Mouse (Mus musculus): ENCODE measurements around the gene Krtdap.
"Not testable (repeated sequence)": the region's sequence is repeated elsewhere in the genome, so short reads cannot be mapped to it uniquely, and the experiment has no call there.

Krtdap gene

DNA sequence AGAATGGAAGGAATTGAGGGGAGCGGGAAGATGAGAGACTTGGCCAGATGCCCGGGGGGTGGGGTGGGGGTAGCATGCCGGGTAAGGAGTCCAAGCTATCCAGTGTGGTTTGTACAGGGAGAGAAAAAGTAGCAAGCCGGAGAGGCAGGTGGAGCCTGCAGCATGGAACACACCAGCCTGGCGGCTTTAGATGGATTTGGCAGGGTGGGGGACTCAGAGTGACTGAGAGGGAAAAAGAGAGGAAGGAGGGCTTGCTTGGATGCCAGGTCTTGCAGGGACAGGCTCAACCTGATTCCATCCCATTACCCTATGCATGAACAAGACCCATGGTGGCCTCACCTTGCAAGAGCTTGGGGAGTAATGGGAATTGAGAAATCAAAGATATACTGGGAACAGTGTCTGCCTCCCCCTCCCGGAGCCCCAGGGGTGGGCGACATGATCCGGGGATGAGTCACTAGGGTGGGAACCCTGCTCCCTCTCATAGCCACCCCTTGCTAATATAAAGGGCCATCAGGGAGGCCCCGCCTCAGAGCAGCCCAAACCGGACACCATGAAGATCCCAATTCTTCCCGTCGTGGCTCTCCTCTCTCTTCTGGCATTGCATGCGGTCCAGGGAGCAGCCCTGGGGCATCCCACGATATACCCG, at the start of gene Krtdap:
Gene Krtdap, plus strand, starts transcription at position 520 of the 646 bp plus-strand sequence.
- no peak for DNase-seq (ENCODE audit: low spot score)

DNA sequence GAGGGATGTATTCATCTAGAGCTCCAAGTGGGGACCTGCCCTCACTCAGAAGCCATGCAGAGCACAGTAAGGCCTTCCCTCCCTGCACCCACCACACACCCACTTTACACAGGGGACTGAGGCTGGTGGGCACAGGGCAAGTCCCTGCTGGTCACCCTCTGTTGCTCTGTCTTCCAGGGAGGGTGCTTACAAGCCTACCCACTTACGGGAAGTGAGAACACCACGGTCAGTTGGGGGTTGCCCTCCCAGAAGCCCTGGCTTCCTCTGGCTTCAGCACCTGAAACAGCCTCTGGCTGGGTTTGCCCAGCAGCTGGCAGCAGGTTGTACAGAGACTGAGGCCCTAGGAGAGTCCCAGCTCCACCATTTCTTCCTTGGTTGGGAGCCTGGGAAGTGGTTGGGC, 45.1 kb upstream of the Krtdap start:
- not testable (repeated sequence) for DNase-seq (ENCODE audit: low spot score)

- not testable (repeated sequence) for DNase-seq (ENCODE audit: low spot score)
These were observed 44.1 kb upstream of the Krtdap start, which contains the start of gene Gapdhs for GRCm38 (mm10) chr7:30743617-30744016. Gene Gapdhs (minus strand): TSS chr7:30743681.

DNA sequence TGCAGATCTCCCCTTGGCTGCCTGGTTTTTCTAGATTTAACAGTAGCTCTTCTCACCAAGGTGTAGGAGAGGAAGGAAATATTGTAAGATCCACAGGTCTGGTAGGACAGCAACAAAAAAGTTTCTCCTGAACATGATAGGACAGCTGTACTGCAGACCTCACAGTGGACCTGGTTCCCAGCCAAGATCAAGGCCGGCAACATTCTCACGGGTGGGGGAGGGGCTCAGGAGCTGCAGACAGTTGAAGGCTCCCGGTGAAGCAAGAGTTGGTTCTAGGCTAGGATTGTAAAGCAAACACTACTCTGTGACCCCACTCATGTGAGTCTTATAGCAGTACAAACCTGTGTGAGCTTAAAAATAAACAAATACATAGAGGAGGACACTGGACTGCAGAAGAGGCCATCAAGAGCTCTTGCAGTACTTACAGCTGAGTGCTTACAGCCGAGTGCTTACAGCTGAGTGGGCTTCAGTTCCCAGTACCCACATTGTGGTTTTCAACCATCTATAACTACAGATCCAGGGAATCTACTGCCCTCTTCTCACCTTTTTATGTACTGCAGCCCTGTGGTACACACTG, 43.6 kb upstream of the Krtdap start:
- no peak for DNase-seq (ENCODE audit: low spot score)

DNA sequence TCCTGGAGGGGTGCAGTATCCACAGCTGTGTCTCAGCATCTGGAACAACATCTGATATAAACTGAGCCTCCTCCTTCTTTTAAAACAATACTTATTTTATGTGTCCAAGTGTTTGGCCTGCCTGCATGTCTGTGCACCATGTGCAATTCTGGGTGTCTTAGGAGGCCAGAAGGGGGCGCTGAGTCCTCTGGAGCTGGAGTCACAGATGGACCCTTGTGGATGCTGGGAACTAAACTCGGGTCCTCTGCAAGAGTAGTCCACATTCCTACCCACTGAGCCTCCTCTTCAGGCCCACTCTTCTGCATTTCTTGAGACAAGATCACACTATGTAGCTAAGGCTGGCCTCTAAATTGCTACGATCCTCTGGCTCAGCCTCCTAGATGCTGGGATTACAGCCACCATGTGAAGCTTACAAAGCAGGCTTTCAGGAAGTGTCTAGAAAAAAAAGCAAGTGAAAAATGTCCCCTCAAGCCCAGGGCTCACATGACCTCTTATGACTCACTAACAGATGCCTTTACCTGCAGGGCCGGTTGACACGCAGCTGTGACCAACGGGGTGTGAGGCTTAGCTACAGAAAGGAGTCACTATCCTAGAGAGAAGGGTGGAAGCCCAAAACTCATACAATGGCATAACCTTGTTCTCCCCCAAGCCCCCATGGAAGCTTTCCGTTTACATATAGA, 40.0 kb upstream of the Krtdap start:
- DNase-seq (ENCODE audit: low spot score), result no peak

- no peak for DNase-seq (ENCODE audit: low spot score)
These were observed 37.7 kb upstream of the Krtdap start for GRCm38 (mm10) chr7:30749824-30750606.

DNA sequence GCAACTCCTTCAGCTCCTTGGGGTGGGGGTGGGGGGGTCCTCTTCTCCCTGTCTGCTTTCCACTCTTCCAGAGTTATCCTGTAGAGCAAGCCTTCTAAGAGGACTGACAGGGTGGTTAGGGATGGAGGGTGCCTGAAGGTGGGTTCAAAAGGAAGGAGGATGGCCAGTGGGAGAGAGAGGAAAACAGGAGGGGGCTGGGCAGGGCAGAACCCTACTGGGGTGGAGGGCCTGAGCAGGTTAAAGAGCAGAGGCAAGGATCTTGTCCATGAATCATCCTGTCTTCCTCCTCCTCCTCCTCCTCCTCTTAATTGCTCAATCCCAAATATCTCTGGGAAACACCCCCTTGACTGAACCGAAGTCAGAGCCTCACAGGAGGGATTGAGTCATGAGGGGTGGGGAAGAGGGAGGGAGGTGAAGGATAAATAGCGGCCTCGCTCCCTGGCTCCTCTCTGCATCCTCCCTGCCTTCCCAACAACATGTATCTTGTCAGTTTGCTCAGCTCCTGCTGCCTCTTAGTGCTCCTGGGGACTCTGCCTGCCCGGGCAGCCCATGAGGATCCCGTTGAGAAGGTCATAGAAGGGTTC, 36.5 kb upstream of the Krtdap start, which contains the start of gene Sbsn:
Gene Sbsn, plus strand, starts transcription at position 386 of the 584 bp plus-strand sequence.
- no peak for DNase-seq (ENCODE audit: low spot score)

DNA sequence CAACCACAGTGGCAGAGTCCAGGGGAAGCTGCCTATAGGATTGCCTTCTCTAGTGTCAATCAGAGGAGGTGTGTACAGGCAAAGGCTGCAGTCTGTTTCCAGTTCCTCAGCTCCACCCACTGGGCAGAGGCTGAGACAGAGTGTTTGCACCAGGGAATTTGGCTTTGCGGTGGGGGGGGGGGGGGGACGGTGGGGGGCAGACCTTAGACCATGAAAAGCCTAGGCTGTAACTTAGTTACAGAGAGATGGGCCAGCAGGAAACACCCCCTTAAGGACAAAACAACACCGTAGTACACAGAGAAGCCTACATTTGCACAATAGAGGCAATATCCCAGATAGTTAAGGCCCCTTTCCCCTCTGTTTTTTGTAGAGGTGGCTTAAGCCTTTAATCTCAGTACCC, 30.7 kb upstream of the Krtdap start:
- no peak for DNase-seq (ENCODE audit: low spot score)

DNA sequence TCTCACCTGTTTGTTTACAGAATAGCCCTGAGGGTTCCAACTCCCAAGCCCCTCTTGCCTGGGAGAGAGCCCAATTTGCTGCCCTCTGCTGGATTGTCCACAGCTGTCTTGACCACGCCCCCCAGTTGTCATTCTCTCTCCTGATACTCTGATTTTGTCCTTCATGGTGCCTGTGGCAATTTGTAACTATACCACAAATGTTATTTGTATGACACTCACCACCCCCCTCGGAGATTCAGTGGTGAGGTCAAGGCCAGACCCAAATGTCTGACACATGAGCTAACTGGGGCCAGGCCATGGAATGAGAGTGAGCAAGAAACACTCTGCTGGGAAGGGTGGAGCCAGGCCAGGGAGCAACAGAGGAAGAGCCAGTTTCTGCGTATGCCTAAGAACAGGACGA, 28.8 kb upstream of the Krtdap start:
- DNase-seq (ENCODE audit: low spot score), result no peak

- no peak for DNase-seq (ENCODE audit: low spot score)
These were observed 25.8 kb upstream of the Krtdap start for GRCm38 (mm10) chr7:30761769-30762352.

GRCm38 (mm10) chr7:30763456-30763855, 24.2 kb upstream of the Krtdap start, which contains the start of gene Dmkn:
Gene Dmkn (plus strand): TSS chr7:30763756.
- no peak for DNase-seq (ENCODE audit: low spot score)

- DNase-seq (ENCODE audit: low spot score), result no peak
These were observed 22.5 kb upstream of the Krtdap start for GRCm38 (mm10) chr7:30765173-30765572.

GRCm38 (mm10) chr7:30766408-30766807, 21.3 kb upstream of the Krtdap start:
- no peak for DNase-seq (ENCODE audit: low spot score)

DNA sequence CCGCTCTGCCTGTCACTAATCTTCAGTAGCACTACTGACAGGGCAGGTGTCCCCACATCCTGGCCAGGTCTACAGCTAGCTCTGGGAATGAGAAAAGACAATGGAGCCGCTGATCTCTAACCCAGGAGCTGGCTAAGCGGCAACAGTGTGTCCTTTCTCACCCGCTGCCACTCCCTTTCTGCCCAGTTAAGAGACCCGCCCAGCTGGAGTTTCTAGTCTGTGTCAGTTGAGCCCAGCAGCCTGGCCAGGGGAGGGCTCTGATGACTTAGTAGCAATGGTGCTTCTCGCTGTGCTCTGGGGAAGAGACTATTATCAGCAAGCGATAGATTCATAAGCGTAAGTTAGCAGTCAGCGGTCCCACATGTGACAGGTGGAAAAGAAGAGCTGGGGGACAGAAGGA, 18.5 kb upstream of the Krtdap start:
- no peak for DNase-seq (ENCODE audit: low spot score)

DNA sequence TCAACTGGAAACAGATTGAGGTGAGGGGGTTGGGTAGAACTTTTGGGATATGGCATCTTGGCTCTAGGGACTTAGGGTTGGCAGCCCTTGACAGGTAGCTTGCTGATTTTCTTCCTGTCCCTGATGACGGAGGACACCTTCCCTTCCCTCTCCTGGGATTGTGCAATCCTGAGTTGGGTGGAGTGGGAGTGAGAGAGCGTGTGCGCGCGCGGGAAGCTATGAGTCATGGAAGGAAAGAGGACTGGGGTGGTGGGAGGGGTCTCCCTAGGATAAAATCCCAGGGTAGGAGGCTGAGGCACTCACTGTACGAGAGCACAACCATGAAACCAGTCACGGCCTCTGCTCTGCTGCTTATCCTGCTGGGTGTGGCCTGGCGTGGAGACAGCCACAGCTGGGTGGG, 11.6 kb upstream of the Krtdap start:
- DNase-seq (ENCODE audit: low spot score), result no peak

GRCm38 (mm10) chr7:30777081-30777579, 10.6 kb upstream of the Krtdap start:
- no peak for DNase-seq (ENCODE audit: low spot score)

- DNase-seq (ENCODE audit: low spot score), result no peak
These were observed 9.8 kb upstream of the Krtdap start for GRCm38 (mm10) chr7:30777911-30778310.

DNA sequence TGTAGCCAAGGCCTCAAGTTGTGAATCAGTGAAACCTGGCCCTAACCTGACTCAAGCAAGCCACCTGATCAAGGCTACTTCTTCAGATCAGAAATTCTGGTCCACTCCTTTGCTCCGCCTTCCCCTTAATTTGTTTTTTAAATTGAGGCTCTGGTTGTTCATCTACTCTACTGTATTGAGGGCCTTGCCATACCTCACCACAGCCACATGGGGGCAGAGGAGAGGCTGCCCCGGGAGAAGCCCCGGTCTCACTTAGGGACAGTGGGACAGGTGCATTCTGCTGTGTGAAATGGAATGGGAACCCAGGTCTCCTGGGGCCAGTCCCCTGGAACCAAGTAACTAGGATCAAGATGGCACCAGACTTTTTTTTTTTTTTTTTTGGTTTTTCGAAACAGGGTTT, 5.9 kb upstream of the Krtdap start:
- DNase-seq (ENCODE audit: low spot score), result no peak

DNA sequence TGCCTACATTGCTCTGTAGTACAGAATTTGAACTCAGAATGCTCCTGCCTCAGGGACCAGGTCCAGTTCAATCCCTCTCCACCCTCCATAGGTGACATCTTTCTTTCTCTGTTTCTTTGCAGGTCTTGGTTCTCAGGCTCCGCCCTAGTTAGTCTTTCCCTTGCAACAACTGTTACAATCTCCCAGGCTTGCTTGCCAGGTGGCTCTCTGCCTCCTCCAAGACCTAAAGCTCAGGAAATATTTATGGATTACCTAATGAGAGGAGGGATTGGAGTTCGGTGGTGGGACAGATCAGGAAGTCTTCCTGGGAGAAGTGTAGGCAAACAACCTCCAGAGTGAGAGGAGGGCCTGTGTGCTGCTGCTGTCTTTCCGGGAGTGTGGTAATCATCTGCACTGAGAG, 5.0 kb upstream of the Krtdap start:
- DNase-seq (ENCODE audit: low spot score), result no peak

DNA sequence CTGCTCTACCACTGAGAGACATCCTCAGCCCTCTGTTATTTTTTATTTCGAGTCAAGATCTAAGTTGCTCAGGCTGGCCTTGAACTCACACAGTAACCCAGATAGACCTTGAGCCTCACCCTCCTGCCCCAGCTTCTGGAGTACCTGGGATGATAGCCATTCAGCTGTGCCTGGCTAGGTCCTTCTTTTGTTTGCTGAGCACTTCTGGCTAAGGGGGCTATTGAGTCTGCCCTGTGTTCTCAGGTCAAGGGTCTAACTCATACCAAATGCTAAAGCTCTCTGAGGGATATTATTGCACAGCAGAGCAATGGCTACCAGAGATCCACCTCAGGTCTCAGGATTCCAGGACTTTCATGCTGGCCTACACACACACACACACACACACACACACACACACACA, 2.5 kb upstream of the Krtdap start:
- DNase-seq (ENCODE audit: low spot score), result no peak

DNA sequence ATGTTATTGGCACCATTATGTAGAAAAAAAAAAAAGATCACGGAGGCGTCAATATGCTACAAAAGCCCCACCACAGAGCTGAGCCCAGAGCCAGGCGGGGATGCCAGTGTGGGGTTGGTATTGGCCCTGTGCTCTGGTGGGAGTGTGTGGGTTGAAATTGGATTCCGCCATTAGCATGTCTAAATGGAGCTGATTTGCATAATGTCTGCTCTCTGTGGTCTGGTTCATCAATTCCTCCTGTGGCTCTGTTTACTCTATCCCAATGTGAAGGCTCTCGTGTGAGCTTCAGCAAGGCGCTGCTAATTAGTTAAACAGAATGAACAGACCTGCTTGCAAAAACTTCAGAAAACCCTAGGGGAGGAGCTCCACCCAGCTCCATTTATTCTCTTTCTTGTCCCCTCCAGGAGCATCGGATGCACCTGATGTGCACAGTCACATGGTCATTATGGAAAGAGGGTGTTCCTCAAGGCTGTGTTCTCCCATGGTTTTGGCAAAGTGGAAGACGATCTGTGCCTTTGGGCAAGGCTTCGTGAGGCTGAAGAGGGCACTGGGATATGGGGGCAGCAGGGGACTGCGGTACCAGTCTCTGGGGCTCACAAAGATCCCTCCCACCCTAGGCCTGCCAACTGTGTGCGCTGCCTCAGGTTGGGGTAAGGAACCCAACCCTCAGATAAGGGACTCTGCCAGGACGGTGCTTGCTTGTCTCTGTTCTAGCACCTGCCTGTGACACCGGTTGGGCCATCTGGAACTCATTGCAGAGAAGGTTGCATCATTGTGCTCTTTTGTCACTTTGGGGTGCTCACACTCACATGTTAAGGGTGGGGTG, 1.8 kb upstream of the Krtdap start:
- no peak for DNase-seq (ENCODE audit: low spot score)
